Mouse (Mus musculus): Measurements from ENCODE around the gene Rab43. TPM values are rescaled to one million over a fixed set of nuclear protein-coding genes. Genes with fewer than 3 reads are reported as not detected.

The Rab43 gene
- total and polyA plus RNA-seq, 2 experiments from 2014 or later, result 6.7 to 19.7 TPM

DNA sequence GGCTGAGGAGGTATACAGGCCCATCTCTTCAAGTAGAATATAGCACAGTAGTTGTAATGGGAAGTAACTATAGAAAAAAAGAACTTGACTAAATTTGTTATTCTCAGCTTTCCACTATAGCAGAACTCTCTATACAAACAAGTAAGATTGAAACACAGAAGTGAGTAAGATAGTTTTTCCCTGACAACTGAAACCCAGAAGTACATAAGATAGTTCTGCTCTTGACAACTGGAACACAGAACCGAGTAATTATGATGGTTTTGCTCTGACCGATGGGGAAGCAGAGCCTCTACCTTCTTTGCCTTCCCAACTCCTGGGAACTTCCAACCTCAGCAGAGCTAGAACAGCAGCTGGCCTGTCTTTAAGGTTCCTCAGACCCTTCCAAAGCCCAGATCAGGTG lies 2.8 kb downstream of the Rab43 start:
- 0 out of 2 replicates have a peak overlapping the region, but pooled peaks have one; percentile 94 for H3K4me2 ChIP-seq (ENCODE audit: low read depth, low read length)
- H3K9me3 ChIP-seq (replicated peaks; ENCODE audit: control insufficient read depth, low read length), result no peaks in the 10 kb centered on the region
- no peak for TF ChIP-seq CTCF (IDR thresholded peaks at IDR 0.05; ENCODE audit: low read depth)
- no peak for ATAC-seq (ENCODE audit: insufficient read depth, low read depth)
- H3K4me1 ChIP-seq (ENCODE audit: control insufficient read depth, insufficient read depth), result peaks cover 19% of the 10 kb centered on the region
- H3K9ac ChIP-seq (replicated peaks; ENCODE audit: low read depth, low read length), result no peak overlapping the region
- H3K36me3 ChIP-seq (replicated peaks; ENCODE audit: control insufficient read depth, insufficient read depth, low read length), result 0 out of 2 replicates have a peak, but pooled peaks cover 7% of the 10 kb centered on the region
- 81% methylated on average over 2 of the region's 2 CpGs for WGBS
- 0 out of 2 replicates have a peak overlapping the region, but pooled peaks have one; percentile 75 for H3K4me3 ChIP-seq (ENCODE audit: low read depth, low read length)
- no peaks in the 10 kb centered on the region for H3K27me3 ChIP-seq (ENCODE audit: control insufficient read depth, insufficient read depth, low read length)
- no peak for DNase-seq (ENCODE audit: low spot score)
- H3K27ac ChIP-seq (ENCODE audit: low read depth), result no peak overlapping the region

GRCm38 (mm10) chr6:87808521-87808920 lies 3.4 kb downstream of the Rab43 start:
- 0 out of 2 replicates have a peak, but pooled peaks cover 4% of the 10 kb centered on the region for H3K36me3 ChIP-seq (replicated peaks; ENCODE audit: control insufficient read depth, insufficient read depth, low read length)
- no peak for DNase-seq (ENCODE audit: low spot score)
- peaks cover 19% of the 10 kb centered on the region for H3K4me1 ChIP-seq (ENCODE audit: control insufficient read depth, insufficient read depth)
- TF ChIP-seq CTCF (IDR thresholded peaks at IDR 0.05; ENCODE audit: low read depth) (no peak), EP300 (IDR thresholded peaks at IDR 0.05; ENCODE audit: low read depth) (no peak)
- no peak overlapping the region for H3K9ac ChIP-seq (replicated peaks; ENCODE audit: low read depth, low read length)
- H3K27me3 ChIP-seq (ENCODE audit: control insufficient read depth, insufficient read depth, low read length), result no peaks in the 10 kb centered on the region
- no peak for ATAC-seq (ENCODE audit: insufficient read depth, low read depth)
- no peak overlapping the region for H3K27ac ChIP-seq (ENCODE audit: low read depth)
- 65% methylated on average over 3 of the region's 3 CpGs for whole genome bisulfite sequencing
- H3K9me3 ChIP-seq (replicated peaks; ENCODE audit: control insufficient read depth, low read length), result no peaks in the 10 kb centered on the region
- no peak overlapping the region for H3K4me2 ChIP-seq (ENCODE audit: low read depth, low read length)
- H3K4me3 ChIP-seq (ENCODE audit: low read depth, low read length), result no peak overlapping the region

GRCm38 (mm10) chr6:87807735-87808440 lies 4.1 kb downstream of the Rab43 start:
- Histone ChIP-seq H3K9me3 (replicated peaks; ENCODE audit: control insufficient read depth, low read length) (no peaks in the 10 kb centered on the region), H3K36me3 (replicated peaks; ENCODE audit: control insufficient read depth, insufficient read depth, low read length) (0 out of 2 replicates have a peak, but pooled peaks cover 3% of the 10 kb centered on the region), H3K4me3 (ENCODE audit: low read depth, low read length) (no peak overlapping the region), H3K4me1 (ENCODE audit: control insufficient read depth, insufficient read depth) (peaks cover 19% of the 10 kb centered on the region), H3K9ac (replicated peaks; ENCODE audit: low read depth, low read length) (no peak overlapping the region), H3K4me2 (ENCODE audit: low read depth, low read length) (no peak overlapping the region), H3K27ac (ENCODE audit: low read depth) (no peak overlapping the region), H3K27me3 (ENCODE audit: control insufficient read depth, insufficient read depth, low read length) (no peaks in the 10 kb centered on the region)
- WGBS, result 78% methylated on average over 4 of the region's 4 CpGs
- no peak for DNase-seq (ENCODE audit: low spot score)
- ATAC-seq (ENCODE audit: insufficient read depth, low read depth), result no peak
- no peak for TF ChIP-seq CTCF (IDR thresholded peaks at IDR 0.05; ENCODE audit: low read depth)
- TF ChIP-seq EP300 (IDR thresholded peaks at IDR 0.05; ENCODE audit: low read depth), result no peak

DNA sequence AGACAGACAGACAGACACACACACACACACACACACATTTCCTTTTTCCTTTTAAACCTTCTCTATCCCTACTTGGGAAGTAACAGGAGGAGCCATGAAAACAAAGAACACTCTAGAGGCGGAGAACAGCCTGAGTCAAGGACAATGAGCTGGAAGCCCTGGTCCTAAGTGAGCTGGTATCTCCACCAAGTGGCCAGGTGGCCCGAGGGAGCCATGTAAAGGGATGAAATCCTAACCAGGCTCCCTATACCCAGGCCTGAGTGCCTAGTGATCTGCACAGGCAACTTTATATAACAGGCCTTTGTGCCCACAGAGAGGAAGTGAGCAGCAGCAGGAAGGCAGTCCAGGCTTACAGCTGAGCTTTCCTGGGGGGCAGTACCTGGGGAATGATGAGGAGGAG lies 5.1 kb downstream of the Rab43 start:
- WGBS, result 34% methylated on average over 2 of the region's 2 CpGs
- H3K27ac ChIP-seq (ENCODE audit: low read depth), result no peak overlapping the region
- TF ChIP-seq EP300 (IDR thresholded peaks at IDR 0.05; ENCODE audit: low read depth) (no peak), CTCF (IDR thresholded peaks at IDR 0.05; ENCODE audit: low read depth) (no peak)

GRCm38 (mm10) chr6:87806028-87806427 lies 5.9 kb downstream of the Rab43 start:
- 48% methylated on average over 2 of the region's 2 CpGs for WGBS
- Histone ChIP-seq H3K27ac (ENCODE audit: low read depth) (no peak overlapping the region), H3K4me2 (ENCODE audit: low read depth, low read length) (no peak overlapping the region), H3K4me1 (ENCODE audit: control insufficient read depth, insufficient read depth) (peaks cover 19% of the 10 kb centered on the region), H3K27me3 (ENCODE audit: control insufficient read depth, insufficient read depth, low read length) (no peaks in the 10 kb centered on the region), H3K4me3 (ENCODE audit: low read depth, low read length) (no peak overlapping the region), H3K9ac (replicated peaks; ENCODE audit: low read depth, low read length) (no peak overlapping the region), H3K36me3 (replicated peaks; ENCODE audit: control insufficient read depth, insufficient read depth, low read length) (0 out of 2 replicates have a peak, but pooled peaks cover 3% of the 10 kb centered on the region), H3K9me3 (replicated peaks; ENCODE audit: control insufficient read depth, low read length) (no peaks in the 10 kb centered on the region)
- DNase-seq (ENCODE audit: low spot score) (no peak), ATAC-seq (ENCODE audit: insufficient read depth, low read depth) (peak; percentile 40; the same call in 1 of the 2 replicates)
- TF ChIP-seq CTCF (IDR thresholded peaks at IDR 0.05; ENCODE audit: low read depth) (no peak), EP300 (IDR thresholded peaks at IDR 0.05; ENCODE audit: low read depth) (no peak)

More for the DNA sequence above, 5.1 kb downstream of the Rab43 start:
- H3K4me1 ChIP-seq (ENCODE audit: control insufficient read depth, insufficient read depth), result peaks cover 19% of the 10 kb centered on the region
- H3K9me3 ChIP-seq (replicated peaks; ENCODE audit: control insufficient read depth, low read length), result no peaks in the 10 kb centered on the region
- H3K4me2 ChIP-seq (ENCODE audit: low read depth, low read length), result no peak overlapping the region
- H3K9ac ChIP-seq (replicated peaks; ENCODE audit: low read depth, low read length), result no peak overlapping the region
- H3K4me3 ChIP-seq (ENCODE audit: low read depth, low read length), result no peak overlapping the region
- H3K27me3 ChIP-seq (ENCODE audit: control insufficient read depth, insufficient read depth, low read length), result no peaks in the 10 kb centered on the region
- ATAC-seq (ENCODE audit: insufficient read depth, low read depth) (no peak), DNase-seq (ENCODE audit: low spot score) (no peak)
- H3K36me3 ChIP-seq (replicated peaks; ENCODE audit: control insufficient read depth, insufficient read depth, low read length), result 0 out of 2 replicates have a peak, but pooled peaks cover 3% of the 10 kb centered on the region
